Comparison of ENCODE assay signal across 24 mouse cellular contexts in genomic region chr11:64924989-64925388, GRCm38 (mm10). TPM values are rescaled to one million over a fixed set of nuclear protein-coding genes. Genes with fewer than 3 reads are reported as not detected.
DNase-seq lines count a peak whose midpoint lies in the region; ATAC-seq lines count a peak whose summit lies in the region.
"Had no signal": no experiment of that assay in that cellular context is flagged by ENCODE, and none has a peak within 500 bp of the region (broad histone marks: within the 10 kb centered on the region; RNA-seq: fewer than 3 reads in every experiment).

No protein-coding gene starts in this region.

- H3K27me3 ChIP-seq in liver, embryonic 13.5 days: no peaks in the 10 kb centered on the region
- H3K27me3 ChIP-seq in liver, embryonic 16.5 days (ENCODE audit: control insufficient read depth, insufficient read depth, low read depth, low read length): no peaks in the 10 kb centered on the region
- H3K27me3 ChIP-seq in hindbrain, embryonic 13.5 days: no peaks in the 10 kb centered on the region
- H3K27me3 ChIP-seq: CH12.LX; embryonic facial prominence, embryonic 12.5 days; forebrain, embryonic 13.5 days; Patski had no signal

- no peaks in the 10 kb centered on the region for H3K36me3 ChIP-seq in liver, embryonic 13.5 days
- H3K36me3 ChIP-seq in liver, embryonic 16.5 days (ENCODE audit: control insufficient read depth, insufficient read depth): no peaks in the 10 kb centered on the region
- no peaks in the 10 kb centered on the region for H3K36me3 ChIP-seq in hindbrain, embryonic 13.5 days
- H3K36me3 ChIP-seq: embryonic facial prominence, embryonic 10.5 days; embryonic facial prominence, embryonic 12.5 days; G1E had no signal

- peak; percentile 2 for DNase-seq in heart, adult 11 months
- no peak for DNase-seq in heart, postnatal 10 days
- no peak for DNase-seq in liver, embryonic 13.5 days
- DNase-seq in liver: no peak
- DNase-seq in layer of hippocampus, adult 9-11 months: no peak
- DNase-seq: adrenal gland, adult 8-10 months; adrenal gland, postnatal 14 days; adrenal gland, postnatal 36 days; B cell, adult 2 months; cerebellum, adult 11-12 months; cerebellum, adult 2 months; cerebellum, adult 9-10 months; cerebellum, postnatal 10 days; cerebellum, postnatal 25 days had no signal

- 50% methylated on average over 2 of the region's 2 CpGs for WGBS in liver, embryonic 13.5 days (ENCODE audit: insufficient replicate concordance)
- WGBS in liver, embryonic 16.5 days (ENCODE audit: insufficient replicate concordance): 54% methylated on average over 2 of the region's 2 CpGs
- WGBS in hindbrain, embryonic 13.5 days: 82% methylated on average over 2 of the region's 2 CpGs

- H3K9me3 ChIP-seq in liver, embryonic 13.5 days (replicated peaks): no peaks in the 10 kb centered on the region
- no peaks in the 10 kb centered on the region for H3K9me3 ChIP-seq in liver, embryonic 16.5 days (replicated peaks; ENCODE audit: control insufficient read depth, low read length)
- no peaks in the 10 kb centered on the region for H3K9me3 ChIP-seq in hindbrain, embryonic 13.5 days
- H3K9me3 ChIP-seq: embryonic facial prominence, embryonic 10.5 days; embryonic facial prominence, embryonic 12.5 days; forebrain, embryonic 13.5 days; G1E had no signal

- peak overlapping the region; percentile 26; the same call in 1 of the 2 replicates for H3K9ac ChIP-seq in liver, embryonic 13.5 days
- no peak overlapping the region for H3K9ac ChIP-seq in liver, embryonic 16.5 days (ENCODE audit: low read depth, low read length)
- no peak overlapping the region for H3K9ac ChIP-seq in hindbrain, embryonic 13.5 days
- H3K9ac ChIP-seq: embryonic facial prominence, embryonic 12.5 days; forebrain, embryonic 13.5 days had no signal

- H3K4me1 ChIP-seq in liver, embryonic 13.5 days (replicated peaks): peaks cover 43% of the 10 kb centered on the region
- peaks cover 27% of the 10 kb centered on the region for H3K4me1 ChIP-seq in liver, embryonic 16.5 days (ENCODE audit: control insufficient read depth, low read depth, low read length)
- no peaks in the 10 kb centered on the region for H3K4me1 ChIP-seq in hindbrain, embryonic 13.5 days (replicated peaks)
- H3K4me1 ChIP-seq: embryonic facial prominence, embryonic 10.5 days; embryonic facial prominence, embryonic 12.5 days; forebrain, embryonic 13.5 days had no signal

- no peak overlapping the region for H3K4me2 ChIP-seq in liver, embryonic 13.5 days
- H3K4me2 ChIP-seq in liver, embryonic 16.5 days (ENCODE audit: low read depth, low read length): peak overlapping the region; percentile 20; the same call in 1 of the 2 replicates
- H3K4me2 ChIP-seq in hindbrain, embryonic 13.5 days: no peak overlapping the region
- H3K4me2 ChIP-seq: embryonic facial prominence, embryonic 12.5 days; forebrain, embryonic 13.5 days had no signal

- no peak overlapping the region for H3K4me3 ChIP-seq in liver, embryonic 13.5 days (replicated peaks)
- H3K4me3 ChIP-seq in liver, embryonic 16.5 days (ENCODE audit: low read depth, low read length): no peak overlapping the region
- H3K4me3 ChIP-seq in hindbrain, embryonic 13.5 days: no peak overlapping the region
- H3K4me3 ChIP-seq: embryonic facial prominence, embryonic 10.5 days; embryonic facial prominence, embryonic 12.5 days; forebrain, embryonic 13.5 days had no signal

- intact Hi-C loops in heart, postnatal 10 days (cut with DNase I): no loop called here

- peak; percentile 50 for ATAC-seq in liver, embryonic 13.5 days (ENCODE audit: low read depth)
- ATAC-seq in liver, embryonic 16.5 days (ENCODE audit: low read depth): peak; percentile 63
- no peak for ATAC-seq in hindbrain, embryonic 13.5 days (ENCODE audit: low FRiP score)
- ATAC-seq: activated CD4-positive, CD25-positive, alpha-beta regulatory T cell, adult 4 months; CD4-positive, CD25-positive, alpha-beta regulatory T cell, adult 4 months; forebrain, embryonic 13.5 days; Patski had no signal

- H3K27ac ChIP-seq in liver, embryonic 13.5 days: peak overlapping the region; percentile 20; the same call in 1 of the 2 replicates
- H3K27ac ChIP-seq in liver, embryonic 16.5 days (ENCODE audit: low read length): peak overlapping the region; percentile 14; the same call in 1 of the 2 replicates
- no peak overlapping the region for H3K27ac ChIP-seq in hindbrain, embryonic 13.5 days
- H3K27ac ChIP-seq: embryonic facial prominence, embryonic 10.5 days; embryonic facial prominence, embryonic 12.5 days; forebrain, embryonic 13.5 days had no signal

RNA-seq across cellular contexts. Expression of gene Elac2, which starts 53.8 kb away (rescaled TPM):
- 10 to 100 TPM; 20.8 to 21.4 TPM for total RNA-seq in heart, postnatal 10 days (2021)
- polyA plus RNA-seq in liver, embryonic 13.5 days (2015; fragmentation: Nextera tagmentation; extraction: Ambion mirVana): 22.0 and 23.9 TPM in 2 replicates
- 12.8 and 13.7 TPM in 2 replicates for polyA plus RNA-seq in liver, embryonic 16.5 days (2015; fragmentation: Nextera tagmentation; extraction: Ambion mirVana)
- 32.6 and 33.1 TPM in 2 replicates for polyA plus RNA-seq in hindbrain, embryonic 13.5 days (2015; fragmentation: Nextera tagmentation; extraction: Ambion mirVana)
